Mouse (Mus musculus): Measurements from ENCODE around the gene Guca1a. TPM values are rescaled to one million over a fixed set of nuclear protein-coding genes. Genes with fewer than 3 reads are reported as not detected.
"Not testable (repeated sequence)": the region's sequence is repeated elsewhere in the genome, so short reads cannot be mapped to it uniquely, and the experiment has no call there.

Gene Guca1a
- 4.5 and 5.4 TPM in 2 replicates for polyA plus RNA-seq (2012; rRNA removed)

DNA sequence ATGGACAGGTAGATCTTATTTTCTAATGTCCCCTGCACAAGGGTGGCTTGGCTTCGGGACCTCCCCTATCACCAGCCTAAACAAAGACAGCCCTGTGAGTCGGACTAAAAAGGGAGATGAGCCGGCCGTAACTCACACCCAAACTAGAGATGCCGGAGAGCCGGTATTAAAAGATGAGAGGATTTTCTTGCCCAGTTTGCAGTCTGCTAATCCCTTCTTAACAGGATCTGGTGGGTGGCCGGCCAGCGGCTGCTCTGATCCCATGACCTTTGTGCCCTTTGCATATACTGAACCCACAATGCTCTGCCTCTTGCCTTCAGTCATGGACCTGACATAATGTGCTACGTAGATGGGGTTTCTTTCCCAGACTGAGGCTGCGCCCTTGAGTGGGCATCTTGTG lies at the start of gene Guca1a:
TSS of gene Guca1a (minus strand) at position 134 of the 400 bp plus-strand sequence.
- DNase-seq (ENCODE audit: low spot score): no peak

DNA sequence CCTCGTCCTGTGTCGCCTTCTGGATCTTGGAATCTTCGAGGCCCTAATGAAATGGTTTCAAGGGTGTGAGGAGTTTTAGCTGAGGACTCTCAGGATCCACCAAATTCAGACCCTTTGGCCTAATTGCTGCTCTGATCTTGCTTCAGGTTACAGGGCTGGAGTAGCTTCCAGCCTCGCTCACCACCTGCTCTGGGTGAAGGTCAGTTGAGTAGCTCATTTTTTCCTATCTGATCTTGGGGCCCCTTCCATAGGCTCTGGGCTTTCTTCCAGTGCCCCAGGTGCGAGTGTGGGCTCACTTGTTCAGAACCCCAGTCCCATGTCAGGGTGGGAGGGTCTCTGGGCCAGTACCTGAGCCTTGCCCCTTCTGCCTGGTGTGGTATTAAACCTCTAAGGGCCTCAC lies 49.0 kb upstream of the Guca1a start:
- DNase-seq (ENCODE audit: low spot score): no peak

DNA sequence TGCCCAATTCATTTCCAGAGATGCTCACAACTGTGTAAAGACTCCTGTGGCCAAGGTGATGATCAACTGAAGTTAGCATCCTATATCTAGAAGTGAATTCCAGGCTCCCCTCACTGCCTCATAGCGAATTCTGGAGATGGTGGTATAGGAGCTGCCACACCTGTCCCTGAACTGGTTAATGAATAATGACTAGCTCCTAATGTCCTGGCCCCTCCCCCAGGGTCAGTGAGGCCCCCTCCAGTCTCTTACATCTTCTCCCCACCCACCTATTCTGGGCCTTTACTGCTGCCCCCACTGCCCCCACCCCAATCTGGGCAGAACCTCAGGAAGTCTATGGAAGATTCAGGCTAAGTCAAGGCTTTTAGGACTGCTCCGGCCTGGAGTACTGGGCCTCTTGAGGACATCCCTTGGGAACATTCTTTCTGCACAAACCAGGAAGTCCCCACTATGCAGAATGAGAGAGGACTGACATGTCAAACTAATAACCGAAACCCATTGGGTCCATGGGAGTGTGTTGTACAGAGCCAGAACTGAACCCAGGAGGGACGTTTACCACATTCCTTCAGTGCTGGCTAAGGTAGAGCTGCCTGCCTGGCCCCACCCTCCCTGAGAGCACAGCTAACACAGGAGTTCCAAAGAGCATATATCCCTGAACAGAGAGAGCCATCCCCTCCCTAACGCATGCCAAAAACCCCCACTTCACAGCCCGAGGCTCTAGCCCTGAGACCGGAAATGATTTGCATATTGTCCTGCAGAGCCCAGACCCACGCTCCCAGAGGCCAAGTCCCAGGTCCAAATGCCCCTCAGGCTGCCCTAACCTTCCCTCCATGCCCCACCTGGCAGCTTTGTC lies 48.4 kb upstream of the Guca1a start:
- no peak for DNase-seq (ENCODE audit: low spot score)

DNA sequence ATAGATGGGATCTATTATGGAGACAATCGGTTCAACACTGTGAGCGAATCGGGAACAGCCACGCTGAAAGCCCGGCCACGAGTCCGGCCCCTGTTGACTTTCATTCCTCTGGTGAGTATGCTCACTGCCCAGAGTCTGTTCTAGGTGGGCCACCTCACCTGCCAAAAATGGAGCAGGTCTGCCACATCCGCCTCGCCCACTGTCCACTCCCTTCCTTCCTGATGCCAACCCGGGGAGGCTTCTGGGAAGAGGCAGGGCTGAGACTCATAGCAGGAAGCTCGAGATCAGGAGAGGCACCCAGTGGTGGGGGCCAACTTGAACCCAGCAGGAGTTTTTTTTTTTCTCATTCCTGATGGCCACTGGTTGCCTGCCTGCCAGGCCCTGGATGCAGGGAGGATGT lies 46.2 kb upstream of the Guca1a start:
- DNase-seq (ENCODE audit: low spot score): no peak

DNA sequence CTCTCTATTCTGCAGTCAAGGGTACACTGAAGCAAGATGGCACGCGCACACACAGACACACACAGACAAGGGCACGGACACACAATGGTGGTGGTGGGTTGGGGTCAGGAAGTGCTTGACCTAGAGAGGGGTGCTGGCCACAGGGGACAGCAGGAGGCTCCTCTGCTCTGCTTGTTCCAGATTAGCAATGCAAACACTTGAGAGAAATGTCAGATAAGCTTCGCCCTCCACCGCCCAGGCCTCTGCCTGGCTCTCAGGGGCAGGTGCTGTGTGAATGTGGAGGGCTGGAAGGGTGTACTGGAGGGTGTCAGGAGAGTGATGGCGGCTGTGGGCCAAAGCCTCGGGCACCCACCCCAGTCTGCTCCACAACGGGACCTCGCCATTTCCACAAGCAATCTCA lies 45.6 kb upstream of the Guca1a start:
- DNase-seq (ENCODE audit: low spot score): no peak

DNA sequence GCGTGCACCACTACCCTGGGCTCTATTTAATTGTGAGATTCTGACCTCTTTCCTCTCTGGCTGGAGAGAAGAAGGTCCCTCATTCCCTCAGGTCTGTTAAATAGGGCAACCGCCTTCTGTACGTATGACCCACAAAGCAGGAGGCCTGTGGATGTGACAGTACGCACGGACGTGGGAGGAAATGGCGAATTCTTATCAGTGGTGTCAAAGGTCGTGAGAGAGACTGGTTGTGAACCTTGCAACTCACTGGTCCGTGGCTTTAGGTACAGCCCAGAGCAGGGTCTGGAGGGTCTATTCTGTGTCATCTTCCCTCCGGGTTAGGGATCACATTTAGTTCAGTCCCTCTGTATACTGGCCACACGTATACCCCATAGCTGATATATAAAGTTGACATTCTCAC lies 45.1 kb upstream of the Guca1a start:
- DNase-seq (ENCODE audit: low spot score): no peak

DNA sequence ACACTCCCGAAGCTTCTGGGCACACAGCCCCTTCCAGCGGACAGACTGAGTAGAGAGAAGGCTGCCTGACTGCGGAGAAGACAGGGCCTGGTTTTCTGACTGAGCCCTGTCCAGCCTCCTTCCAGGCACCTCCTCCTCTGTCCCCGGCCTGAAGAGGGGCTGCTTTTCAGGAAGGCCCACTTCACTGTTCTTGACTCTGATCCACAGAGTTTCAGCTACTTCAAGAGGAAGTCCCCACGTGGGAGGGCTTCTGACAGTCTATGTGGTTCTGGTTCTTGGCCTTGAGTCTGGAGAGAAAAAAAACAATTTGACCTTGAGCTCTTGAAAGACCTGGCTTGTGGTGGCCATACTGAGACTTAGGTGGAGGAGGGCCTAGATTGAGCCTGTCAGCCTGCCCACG lies 43.7 kb upstream of the Guca1a start:
- no peak for DNase-seq (ENCODE audit: low spot score)

DNA sequence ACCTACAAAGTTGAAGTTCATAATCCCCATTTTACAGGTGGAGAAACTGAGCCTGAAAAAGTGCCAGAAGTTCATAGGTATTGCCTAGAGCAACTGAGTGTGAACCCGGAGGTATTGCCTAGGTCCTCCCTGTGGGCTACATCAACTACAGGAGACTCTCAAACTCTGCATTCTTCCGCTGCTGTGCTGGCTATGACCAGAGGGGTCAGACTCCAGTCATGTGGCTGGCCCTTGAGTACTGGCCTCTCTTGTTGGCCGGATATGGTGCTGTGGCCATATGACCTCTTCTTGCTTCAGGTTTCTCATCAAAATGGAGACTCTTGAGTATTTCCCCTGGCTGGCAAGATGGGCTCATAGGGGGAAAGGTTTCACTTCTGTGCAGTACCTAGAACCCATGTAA lies 41.9 kb upstream of the Guca1a start:
- no peak for DNase-seq (ENCODE audit: low spot score)

DNA sequence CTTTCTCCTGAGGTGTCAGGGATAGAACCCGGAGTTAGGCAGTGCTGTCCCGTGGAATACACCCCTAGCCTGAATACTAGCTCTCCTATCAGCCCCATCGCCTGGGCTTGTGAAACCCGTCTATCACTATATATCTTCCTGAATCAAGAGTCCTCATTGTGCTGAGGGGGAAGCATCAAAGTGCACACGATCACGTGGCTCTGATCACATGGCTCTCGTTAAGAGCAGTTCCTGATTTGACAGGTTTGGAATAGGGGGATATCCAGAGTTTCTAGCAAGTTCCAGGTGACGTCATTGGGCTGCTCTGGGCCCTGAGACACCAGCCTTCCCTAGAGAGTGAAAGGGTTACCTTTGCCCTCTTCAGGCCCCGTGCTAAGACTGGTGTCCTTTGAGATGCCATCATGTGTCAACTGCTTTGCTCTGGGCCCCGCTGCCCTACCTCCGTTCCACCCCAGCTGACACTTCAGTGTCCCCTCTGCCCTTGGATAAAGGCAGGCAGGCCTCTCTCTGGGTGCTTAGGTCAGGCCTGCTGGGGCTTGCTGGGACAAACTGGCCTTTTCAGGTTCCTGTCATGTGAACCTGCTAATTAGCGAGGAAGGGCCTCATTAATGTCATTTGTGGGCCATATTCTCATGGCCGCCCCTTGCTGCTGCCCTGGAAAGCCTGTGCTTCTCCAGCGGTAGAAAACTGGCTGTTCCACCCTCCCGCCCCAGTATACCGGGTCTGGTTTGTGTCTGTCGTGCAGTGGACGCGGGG lies 41.1 kb upstream of the Guca1a start:
- DNase-seq (ENCODE audit: low spot score): no peak

DNA sequence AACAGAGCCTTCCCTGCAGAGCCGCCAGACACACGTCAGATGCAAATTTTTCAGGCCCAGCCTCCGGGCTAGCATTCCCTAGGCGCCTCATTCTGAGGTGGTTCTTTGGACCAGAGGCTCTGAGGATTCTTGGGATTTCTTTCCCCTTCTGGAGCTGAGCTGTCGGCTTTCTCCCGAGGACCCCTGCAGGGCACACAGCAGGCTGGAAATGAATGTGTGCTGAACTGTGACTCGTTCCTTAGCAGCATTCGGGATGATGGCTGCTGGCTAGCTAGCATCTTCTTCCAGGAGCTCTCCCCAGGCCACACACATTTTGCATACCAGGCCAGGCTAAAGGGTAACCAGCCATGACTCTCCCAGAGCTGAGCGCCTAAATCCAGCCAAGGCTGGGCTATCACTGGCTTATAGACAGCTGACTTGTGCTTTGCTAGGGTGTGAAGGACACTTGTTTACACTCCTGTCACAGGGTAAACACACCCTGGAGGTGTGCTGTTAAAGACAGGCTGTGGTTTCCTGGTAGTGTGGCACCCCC lies 40.0 kb upstream of the Guca1a start:
- no peak for DNase-seq (ENCODE audit: low spot score)

DNA sequence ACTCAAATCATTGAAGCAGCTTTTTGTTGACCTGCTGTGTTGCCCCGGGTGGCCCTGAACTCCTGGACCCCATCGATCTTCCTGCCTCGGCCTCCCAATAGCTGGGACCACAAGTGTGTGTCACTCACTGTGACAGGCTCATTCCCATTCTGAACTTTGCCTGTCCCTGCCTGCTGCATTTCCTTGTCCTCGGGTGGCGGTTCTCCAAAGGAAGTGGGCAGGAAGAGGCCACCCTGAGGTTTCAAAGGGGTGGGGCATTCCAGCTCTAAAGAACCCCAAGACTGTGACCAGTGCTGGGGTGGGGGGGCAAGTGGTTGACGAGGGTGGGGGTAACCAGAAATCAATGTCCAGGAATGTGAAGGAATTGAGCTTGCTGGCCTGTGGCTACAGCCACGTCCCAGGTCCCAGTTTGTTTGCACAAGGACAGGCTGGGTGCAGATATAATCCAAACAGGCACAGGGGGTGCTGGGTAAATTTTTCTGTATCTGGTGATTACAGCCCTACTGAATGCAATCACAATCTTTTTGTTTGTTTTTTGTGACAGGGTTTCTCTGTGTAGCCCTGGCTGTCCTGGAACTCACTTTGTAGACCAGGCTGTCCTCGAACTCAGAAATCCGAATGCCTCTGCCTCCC lies 39.1 kb upstream of the Guca1a start:
- no peak for DNase-seq (ENCODE audit: low spot score)

DNA sequence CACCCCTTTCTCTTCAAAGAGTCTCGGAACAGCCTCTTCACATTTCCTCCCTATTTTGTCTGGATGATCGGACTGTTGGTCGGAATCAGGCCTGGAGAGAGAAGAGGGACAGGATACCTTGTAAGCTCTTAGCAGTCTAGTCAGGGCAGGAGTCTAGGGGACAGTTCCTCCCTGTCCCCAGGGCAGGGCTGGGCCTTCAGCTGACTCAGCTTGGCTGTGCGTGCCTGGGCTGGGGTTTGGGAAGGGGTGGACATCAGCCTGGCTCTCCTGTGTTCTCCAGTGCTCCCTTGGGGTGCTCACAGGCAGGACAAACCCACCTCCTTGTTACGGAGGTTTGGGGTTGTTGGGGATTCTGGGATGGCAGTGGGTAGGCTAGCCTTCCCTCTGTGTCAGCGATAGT lies 38.2 kb upstream of the Guca1a start:
- no peak for DNase-seq (ENCODE audit: low spot score)

DNA sequence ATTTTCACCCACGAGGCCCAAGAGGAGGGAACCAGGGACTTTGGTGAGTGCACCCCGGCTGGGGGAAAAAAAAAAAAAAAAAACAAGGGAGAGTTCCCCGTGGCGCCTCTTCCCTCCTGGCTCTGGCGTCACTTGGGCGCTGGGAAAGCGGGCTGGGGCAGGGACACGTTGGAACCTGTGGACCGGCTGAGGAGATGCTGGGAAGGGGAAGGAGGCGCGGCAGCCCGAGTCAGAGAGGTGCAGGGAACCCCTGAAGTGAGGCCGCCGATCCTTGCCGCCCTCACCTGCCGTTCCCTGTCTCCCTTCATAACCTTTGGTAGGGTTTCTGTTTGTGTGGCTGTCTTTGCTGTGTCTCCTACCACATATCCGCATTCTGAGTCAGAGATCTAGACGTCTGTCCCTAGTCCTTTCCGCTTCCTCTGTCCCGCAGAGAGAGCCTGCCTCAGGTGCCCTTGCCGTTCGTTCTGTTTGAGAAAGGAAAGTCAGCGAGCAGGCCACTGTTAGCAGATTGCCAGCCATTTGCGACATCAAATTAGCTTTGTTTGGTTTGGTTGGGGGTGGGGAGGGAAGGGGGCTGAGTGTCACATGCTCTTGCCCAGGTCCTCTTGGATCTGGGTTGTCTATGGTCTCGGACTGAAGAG lies 36.6 kb upstream of the Guca1a start, which contains the start of gene 1700001C19Rik:
TSS of gene 1700001C19Rik (minus strand) at position 470 of the 641 bp plus-strand sequence.
- DNase-seq (ENCODE audit: low spot score): no peak

DNA sequence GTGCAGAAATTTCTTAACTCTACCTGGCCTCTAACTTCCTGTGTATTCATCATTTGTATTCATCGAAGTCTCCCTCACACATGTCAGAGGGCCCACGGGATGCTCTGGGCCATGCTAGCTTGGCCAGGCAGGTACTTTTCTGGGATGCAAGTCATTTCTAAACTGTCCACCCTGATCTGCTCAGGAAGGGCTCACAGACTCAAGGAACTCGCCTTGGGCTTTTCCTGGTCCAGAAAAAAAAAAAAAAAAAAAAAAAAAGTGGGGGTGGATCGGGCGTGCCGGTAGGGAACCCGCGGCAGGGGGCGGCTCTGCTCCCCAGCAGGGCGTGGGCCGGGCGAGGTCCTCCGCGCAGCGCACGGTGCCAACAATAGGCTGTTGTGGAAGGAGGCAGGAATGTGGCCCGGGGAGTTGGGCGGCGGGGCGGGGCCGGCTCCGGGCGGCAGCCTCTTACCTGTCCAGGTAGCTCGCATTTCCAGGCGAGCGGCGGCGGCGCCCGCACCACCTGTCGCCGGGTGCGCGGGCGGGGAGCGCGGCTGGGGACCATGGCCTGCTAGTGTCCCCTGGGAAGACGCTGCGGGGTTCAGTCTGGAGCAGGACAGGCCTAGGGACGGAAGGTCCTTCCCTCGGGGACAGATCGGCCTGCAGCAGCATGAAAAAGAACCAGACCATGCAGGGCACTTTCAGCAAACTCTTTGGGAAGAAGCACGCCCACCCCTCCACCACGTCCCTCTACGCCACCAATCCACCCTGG lies 35.9 kb upstream of the Guca1a start, which contains the start of gene AI661453:
TSS of gene AI661453 (plus strand) at position 460 of the 751 bp plus-strand sequence.
- DNase-seq (ENCODE audit: low spot score): peak; percentile 73

DNA sequence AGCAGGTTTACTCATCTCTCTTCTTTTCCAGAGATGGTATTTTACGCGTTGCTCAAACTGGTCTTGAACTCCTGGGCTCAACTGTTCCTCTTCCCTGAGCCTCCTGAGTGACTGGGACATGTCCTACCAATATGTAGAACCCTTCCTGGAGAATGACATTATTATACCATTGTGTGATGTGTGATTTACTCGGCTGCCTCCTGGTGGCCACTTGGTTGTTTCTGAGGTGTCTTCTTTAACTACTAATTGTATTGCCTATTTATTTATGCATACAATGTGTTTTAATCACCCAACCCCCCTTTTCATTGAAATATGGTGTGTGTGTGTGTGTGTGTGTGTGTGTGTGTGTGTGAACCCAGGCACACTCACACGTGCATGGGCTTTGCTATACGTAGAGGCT lies 30.4 kb upstream of the Guca1a start:
- DNase-seq (ENCODE audit: low spot score): no peak

DNA sequence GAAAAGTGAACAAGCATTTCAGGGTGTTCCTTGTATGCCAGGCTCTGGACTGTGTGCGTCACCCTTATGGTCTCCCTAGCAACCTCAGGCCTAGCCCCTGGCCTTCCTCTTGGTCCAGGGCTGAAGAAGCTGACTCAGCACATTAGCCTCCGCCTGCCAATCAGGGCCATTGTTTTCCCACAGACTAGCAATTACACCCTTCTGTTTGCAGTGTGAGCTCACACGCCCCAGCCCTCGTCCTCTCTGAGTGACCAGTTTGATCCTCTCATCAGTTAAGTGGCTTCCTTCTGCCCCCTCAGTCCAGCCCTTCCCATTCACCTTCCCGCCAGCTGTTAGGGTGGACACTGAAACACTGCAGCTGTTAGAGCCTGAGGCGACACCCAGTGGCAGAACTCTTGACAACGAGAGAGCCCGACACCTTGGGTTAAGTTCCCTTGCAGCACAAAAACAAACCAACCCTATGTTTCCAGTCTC lies 28.5 kb upstream of the Guca1a start:
- DNase-seq (ENCODE audit: low spot score): no peak

DNA sequence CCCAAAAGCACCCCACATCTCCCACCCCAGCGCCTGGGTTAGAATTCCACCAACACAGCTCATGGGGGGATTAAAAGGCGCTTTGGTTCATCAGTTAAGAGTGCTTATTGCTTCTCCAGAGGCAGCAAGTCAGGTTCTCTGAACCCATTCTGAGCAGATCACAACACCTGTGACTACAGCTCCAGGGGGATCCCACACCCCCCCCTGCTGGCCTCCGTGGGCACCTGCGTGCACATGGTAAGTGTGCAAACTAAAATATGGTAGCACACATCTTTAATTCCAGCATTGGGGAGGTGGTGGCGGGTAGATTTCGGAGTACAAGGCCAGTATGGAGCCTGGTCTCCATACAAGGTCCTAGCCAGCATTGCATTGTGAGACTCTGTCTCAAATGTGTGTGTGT lies 26.9 kb upstream of the Guca1a start:
- no peak for DNase-seq (ENCODE audit: low spot score)

DNA sequence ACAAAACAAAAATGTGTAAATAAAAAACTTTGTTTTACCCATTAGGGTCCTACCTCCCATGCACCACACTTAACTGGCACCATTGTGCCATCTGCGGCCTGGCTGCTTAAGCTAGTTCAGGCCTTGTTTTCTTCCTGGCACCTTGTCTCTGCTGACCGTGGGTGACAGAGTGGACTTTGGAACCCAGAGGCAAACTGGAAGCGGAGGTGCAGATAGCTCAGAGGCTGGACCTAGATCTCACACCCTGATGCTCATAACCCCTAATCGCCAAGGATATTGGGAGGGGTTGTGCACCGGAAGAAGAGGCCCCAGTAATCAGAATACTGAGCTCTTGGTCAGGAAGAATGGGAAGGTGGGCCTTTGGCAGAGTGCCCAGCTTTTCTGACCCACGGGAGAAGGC lies 23.8 kb upstream of the Guca1a start:
- DNase-seq (ENCODE audit: low spot score): no peak

DNA sequence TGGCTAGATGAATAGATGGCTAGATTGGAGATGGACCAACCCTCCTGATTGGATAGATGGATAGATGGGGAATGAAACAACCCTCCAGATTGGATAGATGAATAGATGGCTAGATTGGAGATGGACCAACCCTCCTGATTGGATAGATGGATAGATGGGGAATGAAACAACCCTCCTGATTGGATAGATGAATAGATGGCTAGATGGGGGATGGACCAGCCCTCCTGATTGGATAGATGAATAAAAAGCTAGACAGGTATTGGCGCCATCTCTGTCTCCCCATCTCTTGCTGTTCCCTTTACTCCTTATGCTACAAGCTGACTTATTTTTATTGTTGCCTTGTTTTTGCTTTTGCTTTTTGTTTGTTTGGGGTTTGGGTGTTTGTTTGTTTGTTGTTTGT lies 22.2 kb upstream of the Guca1a start:
- DNase-seq (ENCODE audit: low spot score): not testable (repeated sequence)

DNA sequence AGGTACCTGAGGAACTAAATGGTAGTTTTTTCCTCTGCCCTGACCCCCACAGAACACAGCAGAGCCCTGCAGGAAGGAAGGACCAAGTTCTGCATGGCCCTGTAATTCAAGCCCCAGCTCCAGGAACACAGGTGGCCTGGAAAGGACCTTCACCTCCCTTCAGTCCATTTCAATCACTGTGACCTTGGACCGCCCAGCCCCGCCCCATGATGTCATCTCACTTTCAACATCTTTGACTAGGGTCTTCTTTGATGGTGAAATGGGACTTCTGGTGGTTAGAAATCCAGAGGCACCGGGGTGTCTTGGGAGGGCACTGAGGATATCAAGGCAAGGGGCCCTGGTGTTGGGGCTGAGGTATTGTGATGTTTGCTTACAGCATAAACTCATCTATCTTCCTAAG lies 21.2 kb upstream of the Guca1a start:
- no peak for DNase-seq (ENCODE audit: low spot score)

DNA sequence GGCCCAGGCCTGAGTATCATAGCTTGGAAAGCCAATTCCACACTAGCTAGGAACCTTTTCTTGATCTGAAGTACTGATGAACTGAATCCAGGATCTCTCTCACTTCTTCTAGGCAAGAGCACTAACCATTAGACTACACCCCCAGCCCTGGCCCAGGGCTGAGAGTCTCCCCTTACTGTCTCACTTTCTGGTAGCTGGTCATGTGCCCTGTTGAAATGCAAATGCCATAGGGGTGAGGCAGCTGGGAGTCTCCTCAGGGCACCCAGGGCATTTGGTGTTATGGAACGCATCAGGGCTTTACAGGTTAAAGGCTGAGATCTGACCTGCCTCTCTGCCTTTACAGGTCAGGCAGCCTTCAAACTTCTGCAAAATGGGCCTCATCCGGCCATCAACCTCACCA lies 19.8 kb upstream of the Guca1a start:
- no peak for DNase-seq (ENCODE audit: low spot score)
